Mouse (Mus musculus): ENCODE data around the gene Rapgef1.
"Not testable (repeated sequence)": the region's sequence is repeated elsewhere in the genome, so short reads cannot be mapped to it uniquely, and the experiment has no call there.

Gene Rapgef1

DNA sequence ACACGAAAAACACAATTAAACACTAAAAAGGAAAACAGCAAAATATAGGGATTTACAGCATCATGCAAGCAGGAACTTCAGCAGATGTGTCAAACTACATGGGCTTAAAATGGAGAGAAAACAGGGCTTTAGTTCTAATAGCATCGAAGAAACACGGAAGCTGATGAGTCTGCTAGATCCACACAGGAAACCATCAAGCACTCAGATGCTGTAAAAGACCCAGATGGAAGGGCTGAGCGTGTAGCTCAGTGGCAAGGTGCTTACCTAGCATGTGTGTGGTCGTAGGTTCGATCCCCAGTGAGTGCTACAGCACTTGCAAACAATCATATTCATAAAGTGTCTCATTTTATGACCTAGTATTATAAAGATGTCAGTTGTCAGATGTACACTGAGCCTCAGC lies 121.7 kb downstream of the Rapgef1 start:
- no peak for DNase-seq

DNA sequence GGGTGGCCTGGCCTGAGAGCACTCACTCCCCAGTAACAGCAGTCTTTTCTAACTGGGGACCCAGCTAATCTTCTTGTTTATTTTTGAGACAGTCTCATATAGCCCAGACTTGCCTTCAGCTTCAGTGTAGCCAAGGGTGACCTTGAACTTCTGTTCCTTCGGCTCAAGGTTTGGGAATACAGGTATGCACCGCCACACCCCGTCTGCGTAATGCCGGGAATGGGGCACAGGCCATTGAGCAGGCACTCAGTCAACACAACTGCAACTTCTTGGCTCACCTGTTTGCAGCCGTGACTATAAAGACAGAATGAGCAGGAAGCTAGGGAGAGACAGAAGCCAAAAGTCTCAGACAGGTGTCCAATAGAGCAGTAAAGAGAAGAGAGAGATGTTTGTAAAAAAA lies 124.7 kb downstream of the Rapgef1 start:
- DNase-seq = no peak

DNA sequence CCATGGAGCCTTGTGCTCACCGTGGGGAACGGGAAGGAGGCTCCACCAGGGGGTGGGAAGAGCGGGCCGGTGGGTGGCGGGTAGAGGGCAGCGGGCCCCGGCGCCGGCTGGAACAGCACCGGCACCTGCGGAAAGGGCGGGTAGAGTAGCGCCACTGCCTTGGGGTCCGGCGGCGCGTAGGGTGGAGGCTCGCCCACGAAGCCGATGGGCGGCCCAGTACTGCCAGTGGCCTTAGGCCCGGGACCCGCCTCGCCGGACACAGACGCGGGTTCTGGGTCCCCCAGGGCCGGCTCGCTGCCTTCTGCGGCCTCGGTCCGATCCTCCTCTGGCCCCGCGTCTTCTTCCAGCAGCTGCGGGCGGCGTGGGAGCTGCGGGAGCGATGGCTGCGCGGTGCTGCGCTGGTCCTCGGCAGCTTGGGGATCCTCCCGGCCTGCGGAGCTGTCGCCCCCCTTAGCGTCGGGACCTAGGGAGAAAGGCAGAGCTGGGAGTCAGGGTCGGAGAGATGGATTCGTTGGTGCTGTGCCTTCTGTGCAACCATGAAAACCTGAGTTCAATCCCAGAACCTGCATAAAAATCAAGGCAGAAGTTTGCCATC lies 127.8 kb downstream of the Rapgef1 start:
- DNase-seq = no peak

DNA sequence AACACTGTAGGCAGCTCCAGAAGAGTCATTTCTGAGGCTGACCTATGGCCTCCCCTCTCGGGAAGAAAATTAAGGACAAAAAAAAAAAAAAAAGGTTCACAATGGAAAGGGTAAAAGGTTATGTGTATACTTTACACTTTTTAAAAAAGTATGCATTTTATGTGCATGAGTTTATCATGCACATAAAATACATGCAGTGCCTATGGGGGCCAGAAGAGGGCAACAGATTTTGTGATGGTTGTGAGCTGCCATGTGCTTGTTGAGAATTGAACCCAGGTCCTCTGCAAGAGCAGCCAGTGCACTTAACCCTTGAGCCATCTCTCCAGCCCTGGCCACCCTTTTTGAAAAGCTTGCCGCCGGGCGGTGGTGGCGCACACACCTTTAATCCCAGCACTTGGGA lies 128.3 kb downstream of the Rapgef1 start:
- no peak for DNase-seq

DNA sequence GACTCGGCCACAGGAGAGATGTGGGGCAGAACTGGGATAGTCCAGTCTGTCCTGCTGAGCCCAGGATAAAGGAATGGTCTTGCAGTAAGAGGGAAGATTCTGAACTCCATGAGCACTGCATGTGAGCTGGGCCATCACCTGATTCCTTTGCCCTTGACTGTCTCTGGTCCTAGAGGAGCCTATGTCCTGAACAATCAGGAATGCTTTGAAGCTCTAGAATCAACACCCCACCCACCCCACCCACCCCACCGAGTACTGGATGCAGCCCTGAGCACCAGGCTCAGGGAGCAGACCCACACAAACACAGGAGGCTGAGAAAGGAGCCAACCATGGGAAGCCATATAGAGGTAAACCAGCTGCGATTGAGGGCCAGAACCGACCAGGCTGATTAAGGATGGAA lies 129.0 kb downstream of the Rapgef1 start:
- DNase-seq = no peak

DNA sequence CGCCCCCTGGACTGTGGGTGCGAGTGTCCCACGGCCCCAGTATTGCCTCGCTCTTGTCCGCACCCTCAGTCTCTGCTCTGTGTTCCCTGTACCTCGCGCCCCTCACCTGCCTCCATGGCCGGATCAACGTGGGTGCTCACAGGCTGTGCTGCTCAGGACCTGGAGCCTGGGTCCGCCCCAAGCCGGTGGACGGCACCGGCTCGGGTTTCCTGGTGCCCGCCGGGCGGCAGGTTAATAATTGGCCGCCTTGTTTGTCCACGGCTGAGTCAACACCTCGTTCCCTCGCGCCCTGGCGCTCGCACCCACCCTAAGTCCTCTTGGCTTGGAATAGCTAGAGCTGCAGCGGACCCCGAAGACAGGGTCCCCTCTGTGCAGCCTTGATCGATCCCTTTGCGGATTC lies 132.0 kb downstream of the Rapgef1 start, which contains the start of gene Gm13420:
Gene Gm13420 (minus strand): TSS at position 189 of the 400 bp plus-strand sequence.
- peak; percentile 30 for DNase-seq

DNA sequence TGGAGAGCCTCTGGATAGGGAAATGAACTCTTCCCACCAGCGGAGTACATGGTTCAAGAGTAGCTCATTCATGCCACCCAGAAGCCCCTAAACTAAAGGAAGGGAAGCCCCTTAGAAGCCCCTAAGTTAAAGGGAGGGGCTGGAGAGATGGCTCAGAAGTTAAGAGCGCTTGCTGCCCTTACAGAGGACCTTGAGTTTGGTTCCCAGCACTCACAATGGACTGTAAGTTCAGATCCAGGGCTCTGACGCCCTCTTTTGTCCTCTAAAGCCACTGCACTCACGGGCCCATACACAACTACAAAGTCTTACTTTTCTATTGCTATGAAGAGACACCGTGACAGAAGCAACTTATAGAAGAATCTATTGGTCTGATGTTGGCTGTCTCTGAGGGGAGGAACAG lies 132.9 kb downstream of the Rapgef1 start:
- no peak for DNase-seq

DNA sequence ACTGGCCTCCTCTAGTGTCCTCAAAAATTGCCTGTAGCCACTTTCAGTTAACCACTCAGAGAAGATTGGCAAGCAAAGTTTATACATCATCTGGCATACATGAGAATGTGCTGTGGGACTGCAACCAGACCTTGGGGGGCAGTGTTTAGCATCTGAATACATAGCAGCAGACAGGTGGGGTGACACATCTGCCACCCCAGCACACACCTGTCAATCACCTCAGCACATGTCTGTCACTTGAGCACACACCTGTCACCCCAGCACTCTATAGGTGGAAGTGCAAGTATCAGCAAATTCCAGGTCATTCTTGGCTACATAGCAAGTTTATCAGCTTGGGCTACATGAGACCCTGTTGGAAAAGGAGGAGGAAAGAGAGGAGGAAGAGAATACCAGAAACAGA lies 136.2 kb downstream of the Rapgef1 start:
- DNase-seq = no peak

DNA sequence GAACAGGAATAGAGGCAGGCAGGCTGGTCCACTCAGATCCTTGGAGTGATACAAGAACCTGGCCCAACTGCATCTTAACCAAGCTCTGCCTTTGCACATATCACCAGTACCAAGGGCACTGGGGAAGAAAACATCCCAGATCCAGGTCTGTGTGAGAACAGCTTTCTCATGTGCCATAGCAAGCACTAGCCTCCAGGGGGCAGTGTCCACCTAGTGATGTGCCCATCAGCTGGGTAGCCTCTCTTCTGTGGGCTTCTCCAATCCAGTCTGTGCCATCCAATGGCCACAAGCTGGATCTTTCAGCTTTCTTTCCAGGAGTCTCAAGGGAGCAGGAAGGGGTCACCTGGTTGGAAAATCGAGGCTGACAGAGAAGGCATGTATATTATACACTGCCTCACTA lies 145.3 kb downstream of the Rapgef1 start:
- peak; percentile 78 for DNase-seq

DNA sequence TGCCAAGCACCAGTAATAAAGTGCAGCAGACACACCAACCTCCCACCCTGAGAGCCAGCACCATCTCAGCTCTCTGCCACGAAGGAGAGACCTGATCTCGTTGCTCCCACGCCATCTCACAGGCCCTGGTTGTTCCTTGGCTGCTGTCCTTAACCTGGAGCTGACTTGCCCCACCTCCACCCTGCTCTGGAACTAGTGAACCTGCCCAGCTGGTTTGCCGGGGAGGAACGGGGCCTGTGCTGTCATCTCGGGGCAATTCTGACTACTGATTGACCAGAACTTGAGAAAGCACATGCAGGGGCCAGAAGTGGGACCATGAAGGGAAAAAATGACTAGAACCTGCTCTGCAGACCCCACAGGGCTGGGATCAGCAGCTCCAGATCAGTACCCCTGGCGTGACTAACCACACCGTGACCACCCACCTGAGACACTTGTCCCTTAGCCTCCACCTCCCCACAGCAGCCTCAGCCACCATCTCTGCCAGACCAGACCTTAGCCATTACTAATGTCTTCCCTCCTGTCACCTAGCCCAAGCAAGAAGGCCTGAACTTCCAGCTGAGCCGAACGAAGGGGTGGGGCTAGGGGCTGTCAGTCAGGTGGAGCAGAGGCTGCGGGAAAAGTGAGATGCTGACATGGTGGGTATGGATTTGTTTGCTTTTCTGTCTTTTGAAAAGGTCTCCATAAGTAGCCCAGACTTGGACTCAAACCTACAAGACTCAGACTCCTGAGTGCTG lies 148.6 kb downstream of the Rapgef1 start:
- no peak for DNase-seq

DNA sequence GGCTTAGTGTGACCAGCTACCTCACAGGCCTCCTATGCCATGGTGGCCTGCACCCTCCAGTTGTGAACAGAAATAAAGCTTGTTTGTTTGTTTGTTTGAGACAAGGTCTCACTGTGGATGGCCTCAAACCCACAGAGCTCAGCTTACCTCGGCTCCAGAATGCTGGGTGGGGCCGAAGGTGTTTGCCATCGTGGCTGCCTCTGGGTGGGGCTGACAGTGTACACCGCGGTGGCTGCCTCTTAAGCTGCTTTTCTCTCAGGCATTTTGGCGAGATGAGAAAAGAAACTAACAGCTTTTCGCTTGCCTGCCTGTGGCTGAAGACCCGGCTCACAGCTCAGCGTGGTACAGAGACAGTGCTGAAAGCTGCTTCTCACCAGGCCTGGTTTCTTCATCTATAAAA lies 149.4 kb downstream of the Rapgef1 start:
- DNase-seq = no peak

DNA sequence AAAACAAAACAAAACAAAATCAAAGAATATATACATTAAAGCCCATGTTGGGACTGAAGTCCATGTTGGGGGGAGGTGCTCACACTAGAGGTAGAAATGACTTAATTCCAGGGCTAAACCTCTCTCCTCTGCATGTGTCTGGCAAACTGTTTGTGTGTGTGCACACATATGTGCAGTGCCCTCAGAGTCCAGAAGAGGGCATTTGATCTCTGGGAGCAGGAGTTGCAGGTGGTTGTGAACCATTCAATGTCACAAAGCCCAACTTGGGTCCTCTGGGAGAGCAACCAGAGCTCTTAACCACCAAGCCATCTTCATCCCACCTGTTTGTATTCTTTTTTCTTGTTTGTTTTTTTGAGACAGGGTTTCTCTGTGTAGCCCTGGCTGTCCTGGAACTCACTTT lies 150.6 kb downstream of the Rapgef1 start:
- DNase-seq = no peak

DNA sequence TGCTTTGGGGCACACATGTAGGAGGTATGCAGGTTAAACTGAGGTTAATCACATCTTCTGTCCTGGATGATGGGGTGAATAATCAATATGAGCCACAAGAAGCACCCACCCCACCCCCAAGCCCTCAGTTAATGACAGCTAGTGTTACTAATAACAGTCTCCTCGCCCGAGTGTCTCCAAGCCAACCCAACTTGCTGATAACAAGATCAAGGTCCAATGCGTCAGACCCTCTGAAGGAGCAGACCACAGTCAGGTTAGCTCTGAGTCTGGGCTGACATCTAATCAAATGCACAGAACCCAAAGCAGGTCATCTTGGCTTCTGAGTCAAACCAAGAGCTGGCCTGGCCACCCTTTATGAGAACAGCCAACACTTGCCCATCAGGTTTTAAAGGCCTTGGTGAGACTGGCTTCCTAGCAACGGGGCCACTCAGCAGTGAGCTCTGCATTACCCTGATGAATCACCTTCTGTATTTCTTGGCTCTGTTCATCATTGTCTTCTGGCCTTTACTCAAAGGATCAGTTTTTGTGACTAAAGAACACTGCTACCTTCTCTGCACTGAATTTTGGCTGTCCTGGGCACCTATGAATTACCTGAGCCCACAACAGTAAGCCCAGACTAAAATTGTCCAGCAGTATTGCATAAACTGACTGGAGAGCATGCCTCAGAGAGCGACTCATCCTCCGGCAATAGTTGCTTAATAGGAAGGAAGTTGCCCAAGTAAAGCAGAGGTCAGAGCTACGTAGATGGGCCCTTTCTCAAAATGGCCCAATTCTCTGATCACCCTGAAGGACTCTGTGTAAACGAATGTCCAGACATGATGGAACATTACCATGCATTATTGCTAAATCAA lies 152.3 kb downstream of the Rapgef1 start:
- no peak for DNase-seq

DNA sequence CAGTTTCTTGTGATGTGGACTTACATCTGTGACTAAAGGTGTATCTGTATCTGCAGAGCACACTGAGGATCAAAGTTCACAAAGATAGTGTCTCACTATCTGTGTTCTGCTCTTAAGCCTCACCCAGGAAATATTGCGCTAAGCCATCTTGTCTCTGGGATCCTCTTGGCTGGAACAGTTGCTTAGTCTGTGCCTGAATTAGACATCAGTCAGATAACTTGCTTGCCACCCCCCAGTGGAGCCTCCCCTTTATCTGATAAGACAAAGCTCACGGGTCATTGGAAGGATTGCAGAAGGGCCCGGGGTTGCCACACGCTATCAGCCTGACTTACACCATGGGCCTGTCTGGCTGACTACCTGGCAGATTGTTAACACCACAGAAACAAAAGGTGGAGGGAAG lies 153.8 kb downstream of the Rapgef1 start:
- DNase-seq = no peak

DNA sequence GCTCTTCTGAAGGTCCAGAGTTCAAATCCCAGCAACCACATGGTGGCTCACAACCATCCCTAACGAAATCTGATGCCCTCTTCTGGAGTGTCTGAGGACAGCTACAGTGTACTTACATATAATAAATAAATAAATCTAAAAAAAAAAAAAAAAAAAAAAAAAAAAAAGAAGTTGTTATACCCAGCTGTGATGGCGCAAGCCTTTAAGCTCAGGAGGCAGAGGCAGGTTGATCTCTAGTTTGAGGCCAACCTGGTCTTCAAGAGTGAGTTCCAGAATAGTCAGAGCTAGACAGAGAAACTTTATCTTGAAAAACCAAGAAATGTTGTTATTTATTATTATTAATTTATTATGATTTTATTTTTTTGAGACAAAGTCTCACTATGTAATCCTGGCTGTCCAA lies 161.7 kb downstream of the Rapgef1 start:
- DNase-seq = not testable (repeated sequence)

DNA sequence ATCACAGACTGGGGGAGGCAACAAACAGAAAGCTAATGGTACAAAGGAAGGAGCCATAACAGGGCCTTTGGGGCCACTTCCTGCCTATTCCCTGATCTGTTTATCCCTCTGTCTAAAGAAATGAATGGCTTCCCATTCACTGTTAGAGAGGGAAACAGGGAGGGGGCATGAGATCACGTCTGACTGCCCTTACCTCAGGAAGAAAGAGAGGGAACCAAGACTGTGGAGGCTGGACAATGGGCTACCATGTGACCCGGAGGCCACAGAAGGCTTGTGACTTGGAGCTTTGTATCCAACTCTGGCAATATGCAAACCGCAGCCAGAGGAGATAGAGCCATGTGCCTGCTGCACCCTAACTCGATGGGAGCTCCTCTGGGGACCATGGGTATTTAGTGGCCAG lies 164.8 kb downstream of the Rapgef1 start:
- DNase-seq = no peak

DNA sequence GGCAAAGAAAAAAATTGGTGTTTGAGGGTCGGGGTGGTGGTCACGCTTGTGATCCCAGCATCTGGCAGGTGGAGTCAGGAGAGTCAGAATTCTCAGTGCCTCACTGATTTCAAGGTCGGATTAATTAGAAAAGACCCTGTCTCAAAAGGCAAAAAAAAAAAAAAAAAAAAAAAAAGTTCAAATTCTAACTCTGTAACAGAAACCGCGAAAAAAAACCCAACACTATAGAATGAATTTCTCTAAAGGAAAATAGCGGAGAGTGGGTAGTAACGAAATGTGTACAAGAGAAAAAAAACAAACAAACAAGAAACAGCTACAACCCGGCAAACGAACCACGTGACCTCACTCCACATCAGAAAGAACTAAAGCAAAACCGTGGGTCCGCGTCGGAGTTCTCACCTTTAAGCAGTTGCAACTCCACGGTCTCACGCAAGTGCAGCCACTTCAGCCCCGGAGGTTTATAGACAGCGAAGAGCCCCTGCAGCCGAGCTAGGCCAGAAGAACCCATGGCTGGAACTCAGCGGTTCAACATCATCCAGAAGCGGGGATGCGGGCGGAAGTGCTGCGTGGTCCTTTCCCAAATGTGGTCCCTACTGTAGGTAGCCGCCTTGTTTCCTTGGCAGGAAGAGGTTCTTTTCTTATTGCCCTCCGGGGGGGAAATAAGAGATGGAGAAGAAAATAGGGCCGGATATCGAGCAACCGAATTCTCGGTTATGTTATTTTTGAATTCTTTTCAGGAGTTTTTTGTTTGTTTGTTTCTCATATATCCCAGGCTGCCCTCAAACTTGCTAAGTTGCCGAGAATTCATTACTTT lies 167.8 kb downstream of the Rapgef1 start, which contains the start of gene Coq4:
Gene Coq4 (plus strand): TSS at position 390 of the 814 bp plus-strand sequence.
- peak; percentile 92 for DNase-seq

DNA sequence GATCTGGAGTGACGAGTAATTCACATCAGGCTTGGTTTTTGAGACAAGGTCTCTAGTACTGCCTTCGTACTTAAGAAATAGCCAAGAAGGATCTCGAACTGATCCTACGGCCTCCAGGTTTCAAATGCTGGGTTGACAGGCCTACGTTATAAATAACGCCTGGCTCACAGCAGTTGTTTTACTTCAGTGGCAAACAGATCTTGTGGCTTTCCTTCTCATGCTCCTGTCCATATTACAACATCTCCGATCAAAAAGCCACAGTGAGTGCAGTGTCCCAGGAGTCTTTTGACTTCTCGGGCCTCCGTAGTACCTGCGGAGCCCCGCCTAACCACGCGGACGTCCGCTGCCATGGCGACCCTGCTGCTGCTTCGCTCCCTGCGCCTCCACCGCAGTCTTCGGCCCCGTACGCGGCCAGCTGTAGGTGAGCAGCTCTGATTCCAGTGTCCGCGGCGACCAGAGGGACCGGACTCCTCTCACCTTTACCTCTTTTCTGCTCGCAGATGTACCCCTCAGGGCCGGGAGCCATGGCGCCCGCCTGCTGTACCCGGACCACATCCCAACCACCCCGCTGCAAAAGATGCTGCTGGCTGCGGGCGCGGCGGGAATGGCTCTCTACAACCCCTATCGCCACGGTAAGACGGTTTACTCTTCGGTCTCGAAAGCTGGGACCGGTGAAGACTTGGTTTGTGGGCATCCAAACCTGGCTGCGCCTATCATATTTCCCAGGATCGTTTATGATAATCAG lies 168.6 kb downstream of the Rapgef1 start, which contains the start of gene Trub2:
Gene Trub2 (minus strand): TSS at position 566 of the 745 bp plus-strand sequence.
- DNase-seq = peak; percentile 82

Measured in lung, postnatal 14 days (tissue).